Mouse (Mus musculus): ENCODE measurements around the gene Mob2.
A peak's percentile ranks its signal among the peaks of the same experiment; 100 is the strongest.

Gene Mob2

GRCm38 (mm10) chr7:142079365-142079764 lies 18.5 kb upstream of the Mob2 start:
- no peak for DNase-seq (ENCODE audit: low spot score)

GRCm38 (mm10) chr7:142077138-142077537 lies 16.3 kb upstream of the Mob2 start:
- no peak for DNase-seq (ENCODE audit: low spot score)

GRCm38 (mm10) chr7:142074146-142074886 lies 13.5 kb upstream of the Mob2 start:
- DNase-seq (ENCODE audit: low spot score), result no peak

- no peak for DNase-seq (ENCODE audit: low spot score)
Measured at GRCm38 (mm10) chr7:142071717-142072116, 10.9 kb upstream of the Mob2 start.

- no peak for DNase-seq (ENCODE audit: low spot score)
Measured at GRCm38 (mm10) chr7:142071212-142071578, 10.3 kb upstream of the Mob2 start.

- DNase-seq (ENCODE audit: low spot score), result peak; percentile 79
Measured at GRCm38 (mm10) chr7:142070458-142071211, 9.8 kb upstream of the Mob2 start.

GRCm38 (mm10) chr7:142068429-142068828 lies 7.6 kb upstream of the Mob2 start:
- no peak for DNase-seq (ENCODE audit: low spot score)

GRCm38 (mm10) chr7:142060185-142060930 lies 507 bp downstream of the Mob2 start:
- DNase-seq (ENCODE audit: low spot score), result peak; percentile 23

GRCm38 (mm10) chr7:142059024-142059423 lies 1.8 kb downstream of the Mob2 start:
- no peak for DNase-seq (ENCODE audit: low spot score)

- DNase-seq (ENCODE audit: low spot score), result no peak
Measured at GRCm38 (mm10) chr7:142057121-142057520, 3.7 kb downstream of the Mob2 start.

- DNase-seq (ENCODE audit: low spot score), result no peak
Measured at GRCm38 (mm10) chr7:142056601-142057061, 4.2 kb downstream of the Mob2 start.

- DNase-seq (ENCODE audit: low spot score), result no peak
Measured at GRCm38 (mm10) chr7:142055431-142055830, 5.4 kb downstream of the Mob2 start.

- DNase-seq (ENCODE audit: low spot score), result no peak
Measured at GRCm38 (mm10) chr7:142050536-142050935, 10.3 kb downstream of the Mob2 start.

- DNase-seq (ENCODE audit: low spot score), result no peak
Measured at GRCm38 (mm10) chr7:142045932-142046331, 14.9 kb downstream of the Mob2 start.

- DNase-seq (ENCODE audit: low spot score), result no peak
Measured at GRCm38 (mm10) chr7:142045344-142045743, 15.5 kb downstream of the Mob2 start.

- no peak for DNase-seq (ENCODE audit: low spot score)
Measured at GRCm38 (mm10) chr7:142040756-142041155, 20.1 kb downstream of the Mob2 start.

- peak; percentile 50 for DNase-seq (ENCODE audit: low spot score)
Measured at GRCm38 (mm10) chr7:142037553-142038170, 23.2 kb downstream of the Mob2 start.

GRCm38 (mm10) chr7:142035048-142035811 lies 25.6 kb downstream of the Mob2 start:
- no peak for DNase-seq (ENCODE audit: low spot score)

GRCm38 (mm10) chr7:142034198-142034597 lies 26.7 kb downstream of the Mob2 start:
- no peak for DNase-seq (ENCODE audit: low spot score)

- DNase-seq (ENCODE audit: low spot score), result no peak
Measured at GRCm38 (mm10) chr7:142030073-142030472, 30.8 kb downstream of the Mob2 start.

GRCm38 (mm10) chr7:142025926-142026325 lies 34.9 kb downstream of the Mob2 start:
- DNase-seq (ENCODE audit: low spot score), result no peak
